Mouse (Mus musculus) liver, embryonic 16.5 days (tissue): ENCODE measurements at regions not wholly inside any gene's neighbourhood (a gene's known extent, or its start where the extent isn't known, plus 50 kb on each side); places are given as distances from the start of the nearest gene placed in this dataset.

Source experiments
- ATAC-seq: fragments of 200-750 bp; cut with Nextera tagmentation; 2 replicates; pipeline ENCODE4 v1.8.0; 2017; ENCODE audit warnings: low read depth, mild to moderate bottlenecking, moderate number of reproducible peaks, moderate library complexity
- H3K27ac ChIP-seq: fragments of 300-500 bp; sonication (generic); 2 replicates; pipeline ENCODE4 v1.5.1; 2014; ENCODE audit warnings: mild to moderate bottlenecking, low read length
- H3K27me3 ChIP-seq: fragments of 300-500 bp; sonication (generic); 2 replicates; pipeline ENCODE4 v1.6.1; 2014; ENCODE audit warnings: low read depth, low read length, mixed read lengths; ENCODE audit not compliant: control insufficient read depth, insufficient read depth
- H3K36me3 ChIP-seq: fragments of 300-500 bp; sonication (generic); 2 replicates; pipeline ENCODE4 v1.6.1; 2014; ENCODE audit warnings: mild to moderate bottlenecking; ENCODE audit not compliant: control insufficient read depth, insufficient read depth
- H3K4me1 ChIP-seq: fragments of 300-500 bp; sonication (generic); 2 replicates; pipeline ENCODE4 v1.6.1; 2014; ENCODE audit warnings: low read depth, low read length, mixed read lengths; ENCODE audit not compliant: control insufficient read depth
- H3K4me2 ChIP-seq: fragments of 300-500 bp; sonication (generic); 2 replicates; pipeline ENCODE4 v1.6.1; 2014; ENCODE audit warnings: low read depth, low read length, mixed read lengths
- H3K4me3 ChIP-seq: fragments of 300-500 bp; sonication (generic); 2 replicates; pipeline ENCODE4 v1.5.1; 2014; ENCODE audit warnings: low read depth, mild to moderate bottlenecking, low read length
- H3K9ac ChIP-seq: fragments of 300-500 bp; sonication (generic); 2 replicates; pipeline ENCODE4 v1.6.1; 2014; ENCODE audit warnings: low read depth, low read length
- H3K9me3 ChIP-seq: fragments of 300-500 bp; sonication (generic); replicated peaks from 2 replicates; pipeline ENCODE4 v1.6.1; 2016; ENCODE audit warnings: low read length; ENCODE audit not compliant: control insufficient read depth
- WGBS: fragments of 180-500 bp; shearing (Covaris S2); extraction: QIAGEN DNeasy Blood & Tissue Kit; methylation state at CpG from one replicate; pipeline ENCODE4 v1.1.7; 2014; ENCODE audit not compliant: insufficient replicate concordance; 5-methylcytosine and 5-hydroxymethylcytosine counted together

- Histone ChIP-seq H3K9me3 (no peaks in the 10 kb centered on the region), H3K36me3 (no peaks in the 10 kb centered on the region), H3K9ac (no peak overlapping the region), H3K27ac (no peak overlapping the region), H3K27me3 (no peaks in the 10 kb centered on the region), H3K4me3 (no peak overlapping the region), H3K4me1 (no peaks in the 10 kb centered on the region), H3K4me2 (no peak overlapping the region)
- WGBS = 65% methylated on average over 5 of the region's 5 CpGs
- ATAC-seq = no peak
These were observed 269.1 kb downstream of the Rfpl4b start for GRCm38 (mm10) chr10:38552350-38553076.

GRCm38 (mm10) chr10:38540031-38540430 lies 281.5 kb downstream of the Rfpl4b start:
- 86% methylated on average over 4 of the region's 4 CpGs for WGBS
- no peak overlapping the region for H3K27ac ChIP-seq
- no peak overlapping the region for H3K4me2 ChIP-seq
- no peak overlapping the region for H3K4me3 ChIP-seq
- ATAC-seq = no peak
- no peaks in the 10 kb centered on the region for H3K36me3 ChIP-seq
- H3K4me1 ChIP-seq = no peaks in the 10 kb centered on the region
- no peaks in the 10 kb centered on the region for H3K27me3 ChIP-seq
- no peaks in the 10 kb centered on the region for H3K9me3 ChIP-seq
- no peak overlapping the region for H3K9ac ChIP-seq

GRCm38 (mm10) chr10:38538766-38539165 lies 282.8 kb downstream of the Rfpl4b start:
- no peak overlapping the region for H3K4me3 ChIP-seq
- no peaks in the 10 kb centered on the region for H3K9me3 ChIP-seq
- H3K4me1 ChIP-seq = no peaks in the 10 kb centered on the region
- H3K4me2 ChIP-seq = no peak overlapping the region
- no peaks in the 10 kb centered on the region for H3K36me3 ChIP-seq
- ATAC-seq = no peak
- no peak overlapping the region for H3K27ac ChIP-seq
- no peaks in the 10 kb centered on the region for H3K27me3 ChIP-seq
- H3K9ac ChIP-seq = no peak overlapping the region

- H3K4me1 ChIP-seq = no peaks in the 10 kb centered on the region
- 50% methylated on average over 2 of the region's 2 CpGs for WGBS
- H3K36me3 ChIP-seq = no peaks in the 10 kb centered on the region
- H3K9me3 ChIP-seq = no peaks in the 10 kb centered on the region
- no peak overlapping the region for H3K4me2 ChIP-seq
- no peak overlapping the region for H3K27ac ChIP-seq
- no peak overlapping the region for H3K4me3 ChIP-seq
- no peaks in the 10 kb centered on the region for H3K27me3 ChIP-seq
- ATAC-seq = no peak
- no peak overlapping the region for H3K9ac ChIP-seq
These were observed 304.9 kb downstream of the Rfpl4b start for GRCm38 (mm10) chr10:38516636-38517035.
